Mouse (Mus musculus): ENCODE measurements around the gene Rab27a. TPM values are rescaled to one million over a fixed set of nuclear protein-coding genes. Genes with fewer than 3 reads are reported as not detected.

Rab27a gene
- polyA plus RNA-seq (2015; fragmentation: Nextera tagmentation; extraction: Ambion mirVana), result 3.8 and 4.6 TPM in 2 replicates

- Histone ChIP-seq H3K4me3 (ENCODE audit: low read length) (peak within 1 kb of the TSS; percentile 55), H3K4me2 (ENCODE audit: low read length) (peak within 1 kb of the TSS; percentile 97), H3K27me3 (replicated peaks; ENCODE audit: control insufficient read depth, insufficient read depth, low read length) (no peaks in the 10 kb centered on the region), H3K36me3 (ENCODE audit: control insufficient read depth, insufficient read depth, low read length) (no peaks in the 10 kb centered on the region), H3K9me3 (ENCODE audit: control insufficient read depth, low read length) (no peaks in the 10 kb centered on the region), H3K9ac (ENCODE audit: low read depth, low read length) (peak within 1 kb of the TSS; percentile 75), H3K27ac (ENCODE audit: low read depth, low read length) (peak within 1 kb of the TSS; percentile 36; the same call in 1 of the 2 replicates), H3K4me1 (ENCODE audit: control insufficient read depth, insufficient read depth, low read depth, low read length) (peaks cover 11% of the 10 kb centered on the region)
- ATAC-seq, result peak; percentile 66
- 1% methylated on average over 41 of the region's 41 CpGs for WGBS
Observed at GRCm38 (mm10) chr9:73044146-73045079, at the start of gene Rab27a. Rab27a (plus strand) TSS chr9:73044854.

GRCm38 (mm10) chr9:72996167-72996566, 48.5 kb upstream of the Rab27a start:
- Histone ChIP-seq H3K27ac (ENCODE audit: low read depth, low read length) (no peak overlapping the region), H3K4me2 (ENCODE audit: low read length) (no peak overlapping the region), H3K36me3 (ENCODE audit: control insufficient read depth, insufficient read depth, low read length) (peaks cover 5% of the 10 kb centered on the region), H3K9me3 (ENCODE audit: control insufficient read depth, low read length) (no peaks in the 10 kb centered on the region), H3K4me3 (ENCODE audit: low read length) (no peak overlapping the region), H3K27me3 (replicated peaks; ENCODE audit: control insufficient read depth, insufficient read depth, low read length) (no peaks in the 10 kb centered on the region), H3K4me1 (ENCODE audit: control insufficient read depth, insufficient read depth, low read depth, low read length) (no peaks in the 10 kb centered on the region), H3K9ac (ENCODE audit: low read depth, low read length) (no peak overlapping the region)
- ATAC-seq, result no peak

- Histone ChIP-seq H3K4me3 (ENCODE audit: low read length) (no peak overlapping the region), H3K4me2 (ENCODE audit: low read length) (no peak overlapping the region), H3K27ac (ENCODE audit: low read depth, low read length) (no peak overlapping the region), H3K9ac (ENCODE audit: low read depth, low read length) (no peak overlapping the region), H3K9me3 (ENCODE audit: control insufficient read depth, low read length) (no peaks in the 10 kb centered on the region), H3K27me3 (replicated peaks; ENCODE audit: control insufficient read depth, insufficient read depth, low read length) (no peaks in the 10 kb centered on the region), H3K4me1 (ENCODE audit: control insufficient read depth, insufficient read depth, low read depth, low read length) (no peaks in the 10 kb centered on the region), H3K36me3 (ENCODE audit: control insufficient read depth, insufficient read depth, low read length) (peaks cover 7% of the 10 kb centered on the region)
- 61% methylated on average over 7 of the region's 7 CpGs for WGBS
- no peak for ATAC-seq
Observed at GRCm38 (mm10) chr9:72996806-72997205, 47.8 kb upstream of the Rab27a start.

GRCm38 (mm10) chr9:73000487-73000886, 44.2 kb upstream of the Rab27a start:
- H3K9me3 ChIP-seq (ENCODE audit: control insufficient read depth, low read length), result no peaks in the 10 kb centered on the region
- H3K36me3 ChIP-seq (ENCODE audit: control insufficient read depth, insufficient read depth, low read length), result peaks cover 16% of the 10 kb centered on the region
- H3K9ac ChIP-seq (ENCODE audit: low read depth, low read length), result no peak overlapping the region
- no peak overlapping the region for H3K27ac ChIP-seq (ENCODE audit: low read depth, low read length)
- no peaks in the 10 kb centered on the region for H3K4me1 ChIP-seq (ENCODE audit: control insufficient read depth, insufficient read depth, low read depth, low read length)
- no peak for ATAC-seq
- H3K27me3 ChIP-seq (replicated peaks; ENCODE audit: control insufficient read depth, insufficient read depth, low read length), result no peaks in the 10 kb centered on the region
- H3K4me3 ChIP-seq (ENCODE audit: low read length), result no peak overlapping the region
- WGBS, result 74% methylated on average over 2 of the region's 2 CpGs
- H3K4me2 ChIP-seq (ENCODE audit: low read length), result no peak overlapping the region

GRCm38 (mm10) chr9:73001314-73002011, 43.2 kb upstream of the Rab27a start:
- no peak overlapping the region for H3K4me3 ChIP-seq (ENCODE audit: low read length)
- no peak overlapping the region for H3K9ac ChIP-seq (ENCODE audit: low read depth, low read length)
- H3K27me3 ChIP-seq (replicated peaks; ENCODE audit: control insufficient read depth, insufficient read depth, low read length), result no peaks in the 10 kb centered on the region
- no peak overlapping the region for H3K27ac ChIP-seq (ENCODE audit: low read depth, low read length)
- H3K9me3 ChIP-seq (ENCODE audit: control insufficient read depth, low read length), result no peaks in the 10 kb centered on the region
- H3K36me3 ChIP-seq (ENCODE audit: control insufficient read depth, insufficient read depth, low read length), result peaks cover 22% of the 10 kb centered on the region
- no peak for ATAC-seq
- no peaks in the 10 kb centered on the region for H3K4me1 ChIP-seq (ENCODE audit: control insufficient read depth, insufficient read depth, low read depth, low read length)
- 90% methylated on average over 13 of the region's 13 CpGs for WGBS
- H3K4me2 ChIP-seq (ENCODE audit: low read length), result no peak overlapping the region

GRCm38 (mm10) chr9:73002177-73002576, 42.5 kb upstream of the Rab27a start:
- Histone ChIP-seq H3K36me3 (ENCODE audit: control insufficient read depth, insufficient read depth, low read length) (peaks cover 25% of the 10 kb centered on the region), H3K27me3 (replicated peaks; ENCODE audit: control insufficient read depth, insufficient read depth, low read length) (no peaks in the 10 kb centered on the region), H3K4me2 (ENCODE audit: low read length) (no peak overlapping the region), H3K4me3 (ENCODE audit: low read length) (no peak overlapping the region), H3K9ac (ENCODE audit: low read depth, low read length) (no peak overlapping the region), H3K27ac (ENCODE audit: low read depth, low read length) (no peak overlapping the region), H3K9me3 (ENCODE audit: control insufficient read depth, low read length) (no peaks in the 10 kb centered on the region), H3K4me1 (ENCODE audit: control insufficient read depth, insufficient read depth, low read depth, low read length) (no peaks in the 10 kb centered on the region)
- WGBS, result 60% methylated on average over 3 of the region's 3 CpGs
- ATAC-seq, result no peak

GRCm38 (mm10) chr9:73004076-73004475, 40.6 kb upstream of the Rab27a start:
- 90% methylated on average over 8 of the region's 8 CpGs for WGBS

GRCm38 (mm10) chr9:73005106-73005505, 39.5 kb upstream of the Rab27a start:
- H3K9me3 ChIP-seq (ENCODE audit: control insufficient read depth, low read length), result no peaks in the 10 kb centered on the region
- no peak overlapping the region for H3K9ac ChIP-seq (ENCODE audit: low read depth, low read length)
- no peak overlapping the region for H3K4me2 ChIP-seq (ENCODE audit: low read length)
- no peak for ATAC-seq
- H3K36me3 ChIP-seq (ENCODE audit: control insufficient read depth, insufficient read depth, low read length), result peaks cover 27% of the 10 kb centered on the region
- H3K4me3 ChIP-seq (ENCODE audit: low read length), result no peak overlapping the region
- no peaks in the 10 kb centered on the region for H3K4me1 ChIP-seq (ENCODE audit: control insufficient read depth, insufficient read depth, low read depth, low read length)
- 82% methylated on average over 6 of the region's 6 CpGs for WGBS
- H3K27me3 ChIP-seq (replicated peaks; ENCODE audit: control insufficient read depth, insufficient read depth, low read length), result no peaks in the 10 kb centered on the region
- H3K27ac ChIP-seq (ENCODE audit: low read depth, low read length), result no peak overlapping the region

More at GRCm38 (mm10) chr9:73004076-73004475, 40.6 kb upstream of the Rab27a start:
- ATAC-seq, result no peak
- no peaks in the 10 kb centered on the region for H3K9me3 ChIP-seq (ENCODE audit: control insufficient read depth, low read length)
- no peaks in the 10 kb centered on the region for H3K27me3 ChIP-seq (replicated peaks; ENCODE audit: control insufficient read depth, insufficient read depth, low read length)
- no peak overlapping the region for H3K27ac ChIP-seq (ENCODE audit: low read depth, low read length)
- H3K4me2 ChIP-seq (ENCODE audit: low read length), result no peak overlapping the region
- no peaks in the 10 kb centered on the region for H3K4me1 ChIP-seq (ENCODE audit: control insufficient read depth, insufficient read depth, low read depth, low read length)
- H3K4me3 ChIP-seq (ENCODE audit: low read length), result no peak overlapping the region
- H3K9ac ChIP-seq (ENCODE audit: low read depth, low read length), result no peak overlapping the region
- peaks cover 27% of the 10 kb centered on the region for H3K36me3 ChIP-seq (ENCODE audit: control insufficient read depth, insufficient read depth, low read length)

GRCm38 (mm10) chr9:73006175-73006574, 38.5 kb upstream of the Rab27a start:
- no peaks in the 10 kb centered on the region for H3K9me3 ChIP-seq (ENCODE audit: control insufficient read depth, low read length)
- no peak overlapping the region for H3K27ac ChIP-seq (ENCODE audit: low read depth, low read length)
- 93% methylated on average over 3 of the region's 3 CpGs for WGBS
- ATAC-seq, result no peak
- no peak overlapping the region for H3K4me3 ChIP-seq (ENCODE audit: low read length)
- no peak overlapping the region for H3K4me2 ChIP-seq (ENCODE audit: low read length)
- H3K27me3 ChIP-seq (replicated peaks; ENCODE audit: control insufficient read depth, insufficient read depth, low read length), result no peaks in the 10 kb centered on the region
- no peak overlapping the region for H3K9ac ChIP-seq (ENCODE audit: low read depth, low read length)
- no peaks in the 10 kb centered on the region for H3K4me1 ChIP-seq (ENCODE audit: control insufficient read depth, insufficient read depth, low read depth, low read length)
- H3K36me3 ChIP-seq (ENCODE audit: control insufficient read depth, insufficient read depth, low read length), result peaks cover 25% of the 10 kb centered on the region

Measured in hindbrain, embryonic 16.5 days (tissue).